Mouse (Mus musculus) liver, embryonic 14 days (tissue): ENCODE measurements around the gene Tcp11l1. TPM values are rescaled to one million over a fixed set of nuclear protein-coding genes. Genes with fewer than 3 reads are reported as not detected.

Source experiments
- polyA plus RNA-seq: library from polyadenylated mRNA; depleted of rRNA; stranded (reverse); fragments of >200 nt; gene quantifications from 2 replicates; pipeline ENCODE4 v1.2.3, GENCODE M21; 2012; rRNA removed

Tcp11l1 gene
- 2.5 and 3.4 TPM in 2 replicates for polyA plus RNA-seq

GRCm38 (mm10) chr2:104711585-104712485 lies at the start of gene Tcp11l1:
Tcp11l1 (minus strand) TSS chr2:104712169.

DNA sequence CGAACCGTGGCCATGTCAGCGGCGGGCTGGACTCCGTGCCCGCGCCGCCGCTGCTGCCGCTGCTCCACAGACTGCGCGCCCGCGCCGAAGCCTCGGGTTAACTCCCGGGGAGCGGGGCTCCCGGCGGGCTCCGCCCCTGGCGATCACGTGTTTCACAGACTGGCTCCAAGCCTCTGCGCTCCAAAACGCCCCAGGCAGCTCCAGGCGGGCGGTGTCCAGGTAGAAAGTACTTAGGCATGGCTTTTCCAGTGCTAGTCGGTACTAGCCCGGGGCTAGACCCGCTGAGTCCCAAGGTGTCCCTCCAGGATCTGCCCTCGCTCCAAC lies 30.7 kb upstream of the Tcp11l1 start, which contains the start of gene Depdc7:
TSS of gene Depdc7 (minus strand) at position 138 of the 324 bp plus-strand sequence.

GRCm38 (mm10) chr2:104716279-104716678 lies 4.3 kb upstream of the Tcp11l1 start, which contains the start of gene Pin1rt1:
Pin1rt1 (minus strand) TSS chr2:104716379.

Other genes starting within 250 kb of the Tcp11l1 start
- gene Hipk3, start 217.7 kb downstream of the Tcp11l1 start, polyA plus RNA-seq, result 7.3 and 8.6 TPM in 2 replicates
- gene Cstf3, start 121.6 kb downstream of the Tcp11l1 start, polyA plus RNA-seq, result 16.4 and 18.0 TPM in 2 replicates
- gene Pin1rt1, start 4.2 kb upstream of the Tcp11l1 start, polyA plus RNA-seq, result not detected in 2 replicates
- 6.1 and 7.6 TPM in 2 replicates for gene Depdc7, start 30.7 kb upstream of the Tcp11l1 start, polyA plus RNA-seq
- gene Qser1, start 104.6 kb upstream of the Tcp11l1 start, polyA plus RNA-seq, result 2.8 and 3.2 TPM in 2 replicates
- 0.06 and 0.15 TPM in 2 replicates for gene Prrg4, start 137.7 kb upstream of the Tcp11l1 start, polyA plus RNA-seq
- gene Ccdc73, start 155.6 kb upstream of the Tcp11l1 start, polyA plus RNA-seq, result 0.74 and 2.1 TPM in 2 replicates